Mouse (Mus musculus) common myeloid progenitor, adult 5-6 weeks (primary cell): ENCODE measurements around the gene Hipk4. TPM values are rescaled to one million over a fixed set of nuclear protein-coding genes. Genes with fewer than 3 reads are reported as not detected.
A peak's percentile ranks its signal among the peaks of the same experiment; 100 is the strongest.

ENCODE experiments used
- ATAC-seq: replicated peaks from 2 replicates; pipeline ENCODE4 v1.8.0; 2016; ENCODE audit warnings: low read depth, mild to moderate bottlenecking, moderate TSS enrichment, inconsistent platforms; ENCODE audit not compliant: poor library complexity, severe bottlenecking
- total RNA-seq: library from RNA; stranded (forward); fragments of 200-1000, 187-1606 nt; gene quantifications from 2 replicates; pipeline ENCODE4 v1.2.3, GENCODE M21; 2017

Hipk4 gene
- 1.1 TPM in 1 of 2 replicates, not detected in the other for total RNA-seq

- ATAC-seq: no peak
These were observed at the start of gene Hipk4 for GRCm38 (mm10) chr7:27522967-27523366. Hipk4 (plus strand) TSS chr7:27523267.

- no peak for ATAC-seq
These were observed 49.1 kb upstream of the Hipk4 start for GRCm38 (mm10) chr7:27473835-27474489.

GRCm38 (mm10) chr7:27474490-27474954 lies 48.5 kb upstream of the Hipk4 start:
- ATAC-seq: peak; percentile 75

- ATAC-seq: no peak
These were observed 47.5 kb upstream of the Hipk4 start for GRCm38 (mm10) chr7:27475596-27475995.

- no peak for ATAC-seq
These were observed 46.9 kb upstream of the Hipk4 start for GRCm38 (mm10) chr7:27476098-27476635.

GRCm38 (mm10) chr7:27478561-27478960 lies 44.5 kb upstream of the Hipk4 start:
- no peak for ATAC-seq

GRCm38 (mm10) chr7:27479750-27480149 lies 43.3 kb upstream of the Hipk4 start:
- ATAC-seq: no peak

GRCm38 (mm10) chr7:27480506-27480905 lies 42.6 kb upstream of the Hipk4 start:
- ATAC-seq: no peak

GRCm38 (mm10) chr7:27480927-27481626 lies 42.0 kb upstream of the Hipk4 start:
- ATAC-seq: no peak

- peak; percentile 86 for ATAC-seq
These were observed 41.5 kb upstream of the Hipk4 start for GRCm38 (mm10) chr7:27481627-27481969.

- no peak for ATAC-seq
These were observed 39.2 kb upstream of the Hipk4 start for GRCm38 (mm10) chr7:27483860-27484259.

- peak; percentile 19 for ATAC-seq
These were observed 36.8 kb upstream of the Hipk4 start for GRCm38 (mm10) chr7:27486102-27486769.

GRCm38 (mm10) chr7:27486770-27487697 lies 36.0 kb upstream of the Hipk4 start, which contains the start of gene Sertad1:
Sertad1 (plus strand) TSS chr7:27486910.
- peak; percentile 72 for ATAC-seq

- no peak for ATAC-seq
These were observed 35.3 kb upstream of the Hipk4 start for GRCm38 (mm10) chr7:27487740-27488268.

GRCm38 (mm10) chr7:27489270-27489869 lies 33.7 kb upstream of the Hipk4 start:
- no peak for ATAC-seq

- ATAC-seq: no peak
These were observed 32.9 kb upstream of the Hipk4 start for GRCm38 (mm10) chr7:27490227-27490542.

- peak; percentile 61 for ATAC-seq
These were observed 32.3 kb upstream of the Hipk4 start for GRCm38 (mm10) chr7:27490543-27491329.

- no peak for ATAC-seq
These were observed 31.2 kb upstream of the Hipk4 start for GRCm38 (mm10) chr7:27491856-27492255.
